Mouse (Mus musculus) myocyte (in vitro differentiated cells): ENCODE results near the gene Zfhx3.

Source experiments
- E2F4 ChIP-seq: IDR thresholded peaks from one replicate; pipeline ENCODE4 v1.6.1; 2011; ENCODE audit warnings: mild to moderate bottlenecking, control low read depth, moderate library complexity; ENCODE audit not compliant: insufficient read depth
- MAX ChIP-seq: IDR thresholded peaks from one replicate; pipeline ENCODE4 v1.6.1; 2011; ENCODE audit warnings: low read depth, mild to moderate bottlenecking, control low read depth
- MYOG ChIP-seq, 3 experiments: IDR thresholded peaks; one replicate each; pipeline ENCODE4 v1.6.1; 2011; ENCODE audit warnings: control low read depth in 2 of 3, low read depth in 2 of 3, mild to moderate bottlenecking in 2 of 3; ENCODE audit not compliant: insufficient read length in 2 of 3, control insufficient read depth in 1 of 3, insufficient read depth in 1 of 3
- POLR2A ChIP-seq: IDR thresholded peaks from one replicate; pipeline ENCODE4 v1.6.1; 2011; ENCODE audit warnings: low read depth, mild to moderate bottlenecking, control low read depth, moderate library complexity; ENCODE audit not compliant: insufficient read length
- POLR2AphosphoS2 ChIP-seq: IDR thresholded peaks from one replicate; pipeline ENCODE4 v1.6.1; 2011; ENCODE audit warnings: low read depth, control low read depth; ENCODE audit not compliant: insufficient read length
- SRF ChIP-seq: IDR thresholded peaks from one replicate; pipeline ENCODE4 v1.6.1; 2011; ENCODE audit warnings: low read depth; ENCODE audit not compliant: control insufficient read depth, insufficient read length
- TCF12 ChIP-seq: IDR thresholded peaks from one replicate; pipeline ENCODE4 v1.6.1; 2011; ENCODE audit warnings: mild to moderate bottlenecking, control low read depth; ENCODE audit not compliant: poor library complexity, insufficient read depth, severe bottlenecking
- USF1 ChIP-seq: IDR thresholded peaks from one replicate; pipeline ENCODE4 v1.6.1; 2011; ENCODE audit warnings: low read depth, mild to moderate bottlenecking, control low read depth, moderate library complexity

GRCm38 (mm10) chr8:108768051-108768450 is 825.6 kb downstream of the Zfhx3 start:
- TF ChIP-seq POLR2A (no peak), MYOG (IDR thresholded peaks at IDR 0.05; ENCODE audit: control insufficient read depth in 1 of 3, insufficient read depth in 1 of 3, insufficient read length in 2 of 3, low read depth in 2 of 3) (no peak), TCF12 (no peak), USF1 (no peak), E2F4 (no peak), SRF (no peak), POLR2AphosphoS2 (no peak), MAX (no peak)
